Mouse (Mus musculus) hindbrain, embryonic 15.5 days (tissue): ENCODE measurements around the gene Steap3. TPM values are rescaled to one million over a fixed set of nuclear protein-coding genes. Genes with fewer than 3 reads are reported as not detected.

Experiments
- ATAC-seq: fragments of 200-750 bp; cut with Nextera tagmentation; 2 replicates; pipeline ENCODE4 v1.8.0; 2017; ENCODE audit warnings: low read depth, moderate number of reproducible peaks, moderate TSS enrichment; ENCODE audit not compliant: low FRiP score
- H3K27ac ChIP-seq: fragments of 300-500 bp; sonication (generic); replicated peaks from 2 replicates; pipeline ENCODE4 v1.5.1; 2015; ENCODE audit warnings: mild to moderate bottlenecking, inconsistent platforms
- H3K27me3 ChIP-seq: fragments of 300-500 bp; sonication (generic); 2 replicates; pipeline ENCODE4 v1.6.1; 2015; ENCODE audit warnings: control low read depth, inconsistent platforms
- H3K36me3 ChIP-seq: fragments of 300-500 bp; sonication (generic); 2 replicates; pipeline ENCODE4 v1.6.1; 2015; ENCODE audit warnings: control low read depth, inconsistent platforms
- H3K4me1 ChIP-seq: fragments of 300-500 bp; sonication (generic); replicated peaks from 2 replicates; pipeline ENCODE4 v1.6.1; 2015; ENCODE audit warnings: control low read depth, inconsistent platforms
- H3K4me2 ChIP-seq: fragments of 300-500 bp; sonication (generic); 2 replicates; pipeline ENCODE4 v1.6.1; 2015; ENCODE audit warnings: moderate library complexity, mild to moderate bottlenecking, inconsistent platforms
- H3K4me3 ChIP-seq: fragments of 300-500 bp; sonication (generic); 2 replicates; pipeline ENCODE4 v1.5.1; 2015; ENCODE audit warnings: mild to moderate bottlenecking, inconsistent platforms
- H3K9ac ChIP-seq: fragments of 300-500 bp; sonication (generic); 2 replicates; pipeline ENCODE4 v1.6.1; 2015; ENCODE audit warnings: inconsistent platforms
- H3K9me3 ChIP-seq: fragments of 300-500 bp; sonication (generic); 2 replicates; pipeline ENCODE4 v1.6.1; 2016; ENCODE audit warnings: control low read depth, inconsistent platforms
- WGBS: fragments of 180-500 bp; shearing (Covaris S2); methylation state at CpG from one replicate; pipeline ENCODE4 v1.1.7; 2015; 5-methylcytosine and 5-hydroxymethylcytosine counted together
- polyA plus RNA-seq: library from polyadenylated mRNA; unstranded; fragments of >200 nt; fragmentation: Nextera tagmentation; extraction: Ambion mirVana; gene quantifications from 2 replicates; pipeline ENCODE4 v1.2.1, GENCODE M21; 2015

Gene Steap3
- polyA plus RNA-seq, 1 experiment from 2014 or later = 3.5 TPM

DNA sequence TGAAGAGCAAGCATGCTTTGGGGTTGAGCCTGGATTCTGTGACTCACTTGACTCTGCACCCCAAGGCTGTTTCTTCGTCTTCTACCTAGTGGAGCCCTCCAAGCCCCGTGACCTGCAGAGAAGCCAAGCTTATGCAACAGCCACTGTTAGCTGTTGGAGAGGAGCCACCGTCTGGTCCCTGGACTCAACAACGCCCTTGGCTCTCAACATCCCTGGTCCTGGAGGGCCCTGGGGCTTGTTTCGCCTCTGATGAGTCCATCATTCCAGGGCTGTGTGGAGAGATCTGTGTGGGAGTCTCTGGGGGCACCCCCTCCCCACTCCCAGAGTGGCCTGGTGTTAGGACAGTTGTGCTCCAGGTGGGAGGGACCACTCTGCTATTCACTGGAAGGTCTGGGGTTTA, 24.3 kb downstream of the Steap3 start:
- Histone ChIP-seq H3K27me3 (no peaks in the 10 kb centered on the region), H3K36me3 (no peaks in the 10 kb centered on the region), H3K4me3 (no peak overlapping the region), H3K27ac (no peak overlapping the region), H3K9ac (no peak overlapping the region), H3K4me2 (no peak overlapping the region), H3K4me1 (0 out of 2 replicates have a peak, but pooled peaks cover 6% of the 10 kb centered on the region), H3K9me3 (no peaks in the 10 kb centered on the region)
- 78% methylated on average over 5 of the region's 5 CpGs for WGBS
- no peak for ATAC-seq

DNA sequence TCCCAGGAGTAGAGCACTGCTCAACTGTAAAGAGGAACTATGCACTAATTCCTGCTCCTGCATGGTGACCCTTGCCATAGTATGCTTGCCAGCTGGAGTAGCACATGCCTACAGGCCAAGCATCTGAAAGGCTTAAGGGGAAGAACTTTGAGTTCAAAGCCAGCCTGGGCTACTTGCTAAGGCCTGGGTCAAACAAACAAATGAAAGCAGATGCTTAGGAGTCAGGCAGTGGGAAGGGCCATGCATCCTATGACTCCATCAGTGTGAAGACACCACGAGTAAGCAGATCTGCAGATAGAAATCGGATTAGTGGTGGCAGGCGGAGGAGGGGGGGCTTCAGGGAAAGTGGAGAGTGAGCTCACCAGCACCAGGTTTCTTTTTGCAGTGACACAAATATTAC, 25.2 kb downstream of the Steap3 start:
- H3K27me3 ChIP-seq = no peaks in the 10 kb centered on the region
- H3K4me3 ChIP-seq = no peak overlapping the region
- H3K4me2 ChIP-seq = no peak overlapping the region
- 0 out of 2 replicates have a peak, but pooled peaks cover 6% of the 10 kb centered on the region for H3K4me1 ChIP-seq
- H3K9me3 ChIP-seq = no peaks in the 10 kb centered on the region
- WGBS = 77% methylated on average over 3 of the region's 3 CpGs
- no peaks in the 10 kb centered on the region for H3K36me3 ChIP-seq
- ATAC-seq = no peak
- no peak overlapping the region for H3K9ac ChIP-seq
- H3K27ac ChIP-seq = no peak overlapping the region

DNA sequence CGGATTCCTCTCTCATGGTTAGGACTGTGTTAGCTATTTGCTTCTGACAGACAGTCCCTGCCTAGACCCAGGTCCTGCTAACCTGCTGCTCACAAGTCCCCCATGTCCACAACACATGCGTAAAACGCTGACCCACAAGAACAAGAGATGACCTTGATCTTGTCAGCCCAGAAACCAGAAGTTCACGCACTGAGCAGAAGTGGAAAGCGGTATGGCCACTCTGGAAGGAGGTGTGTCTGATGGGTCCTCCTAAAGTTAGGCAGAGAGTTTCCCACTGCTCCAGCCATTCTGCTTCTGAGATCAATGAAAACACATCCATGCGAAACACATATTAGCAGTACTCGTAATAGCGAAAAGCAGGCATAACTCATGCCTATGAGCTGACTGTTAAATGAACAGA, 25.6 kb downstream of the Steap3 start:
- no peaks in the 10 kb centered on the region for H3K27me3 ChIP-seq
- no peak overlapping the region for H3K4me3 ChIP-seq
- no peak overlapping the region for H3K9ac ChIP-seq
- whole genome bisulfite sequencing = 95% methylated on average over 8 of the region's 8 CpGs
- 0 out of 2 replicates have a peak, but pooled peaks cover 6% of the 10 kb centered on the region for H3K4me1 ChIP-seq
- H3K9me3 ChIP-seq = no peaks in the 10 kb centered on the region
- no peak overlapping the region for H3K4me2 ChIP-seq
- no peaks in the 10 kb centered on the region for H3K36me3 ChIP-seq
- no peak overlapping the region for H3K27ac ChIP-seq
- ATAC-seq = no peak

GRCm38 (mm10) chr1:120245661-120246131, 26.8 kb downstream of the Steap3 start:
- H3K4me1 ChIP-seq = 0 out of 2 replicates have a peak, but pooled peaks cover 6% of the 10 kb centered on the region
- H3K27ac ChIP-seq = peak overlapping the region; percentile 22; the same call in 1 of the 2 replicates
- no peaks in the 10 kb centered on the region for H3K9me3 ChIP-seq
- no peaks in the 10 kb centered on the region for H3K36me3 ChIP-seq
- peak; percentile 69; the same call in 1 of the 2 replicates for ATAC-seq
- no peak overlapping the region for H3K4me2 ChIP-seq
- H3K4me3 ChIP-seq = no peak overlapping the region
- no peak overlapping the region for H3K9ac ChIP-seq
- WGBS = 47% methylated on average over 4 of the region's 4 CpGs
- no peaks in the 10 kb centered on the region for H3K27me3 ChIP-seq

DNA sequence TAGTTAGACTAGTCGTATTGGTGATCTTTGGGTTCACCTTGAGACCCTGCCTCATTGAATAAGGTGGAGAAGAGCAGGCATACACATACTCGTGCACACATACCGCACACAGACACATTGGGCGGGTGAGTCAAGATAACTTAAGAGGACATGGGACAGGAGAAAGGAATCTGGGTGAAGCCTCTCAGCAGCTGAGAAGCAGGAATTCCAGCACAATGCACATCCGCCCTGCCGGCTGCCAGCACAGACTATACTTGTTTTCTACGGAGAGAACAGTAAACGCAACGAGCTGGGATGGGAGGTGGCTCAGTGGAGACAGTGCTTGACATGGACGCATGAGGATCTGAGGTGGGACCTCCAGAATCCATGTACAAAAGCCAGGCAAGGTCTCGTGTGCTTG, 27.9 kb downstream of the Steap3 start:
- Histone ChIP-seq H3K36me3 (no peaks in the 10 kb centered on the region), H3K4me3 (no peak overlapping the region), H3K4me1 (0 out of 2 replicates have a peak, but pooled peaks cover 6% of the 10 kb centered on the region), H3K9ac (no peak overlapping the region), H3K27me3 (no peaks in the 10 kb centered on the region), H3K9me3 (no peaks in the 10 kb centered on the region), H3K4me2 (no peak overlapping the region), H3K27ac (no peak overlapping the region)
- no peak for ATAC-seq
- 83% methylated on average over 11 of the region's 11 CpGs for WGBS

DNA sequence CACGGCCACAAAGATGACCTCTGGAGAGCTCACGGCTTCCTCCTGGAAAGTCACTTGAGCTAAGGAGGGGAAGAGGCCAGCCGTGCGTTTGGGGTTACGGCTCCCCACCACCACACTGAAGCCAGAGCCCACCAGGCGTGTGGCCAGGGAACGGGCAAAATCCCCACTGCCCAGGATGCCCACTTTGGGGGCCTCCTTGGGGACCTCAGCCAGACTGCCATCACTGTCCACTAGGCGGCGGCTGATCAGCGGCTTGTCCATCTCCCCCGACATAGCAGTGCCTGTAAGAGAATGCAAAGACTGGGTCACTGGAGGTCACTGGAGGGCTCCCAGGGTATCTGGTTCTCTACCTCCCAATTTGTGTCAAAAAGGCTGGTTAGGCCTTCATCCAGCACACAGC, 28.5 kb downstream of the Steap3 start:
- Histone ChIP-seq H3K4me1 (0 out of 2 replicates have a peak, but pooled peaks cover 6% of the 10 kb centered on the region), H3K4me2 (no peak overlapping the region), H3K4me3 (no peak overlapping the region), H3K9me3 (no peaks in the 10 kb centered on the region), H3K27ac (no peak overlapping the region), H3K27me3 (no peaks in the 10 kb centered on the region), H3K9ac (no peak overlapping the region), H3K36me3 (no peaks in the 10 kb centered on the region)
- 81% methylated on average over 11 of the region's 11 CpGs for WGBS
- ATAC-seq = no peak

DNA sequence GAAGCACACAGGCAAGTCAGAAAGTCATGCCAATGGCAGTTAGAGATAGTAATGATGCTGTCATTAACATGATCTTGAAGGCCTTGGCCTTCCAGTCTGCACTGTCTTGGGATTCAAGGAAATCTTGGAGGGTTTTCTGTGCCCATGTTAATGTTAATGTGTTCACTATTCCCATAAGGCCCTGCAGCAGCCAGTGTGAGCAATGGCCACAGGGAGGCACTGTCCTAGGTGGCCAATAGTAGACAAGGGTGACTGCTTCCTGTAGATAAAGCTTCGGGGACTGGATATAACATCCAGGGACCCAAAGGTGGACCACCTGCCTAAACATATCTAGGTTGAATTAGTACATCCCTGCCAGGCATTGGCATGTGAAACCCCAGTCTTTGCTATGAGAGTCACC, 35.4 kb downstream of the Steap3 start:
- Histone ChIP-seq H3K27me3 (no peaks in the 10 kb centered on the region), H3K9ac (no peak overlapping the region), H3K36me3 (no peaks in the 10 kb centered on the region), H3K4me2 (no peak overlapping the region), H3K4me1 (no peaks in the 10 kb centered on the region), H3K9me3 (no peaks in the 10 kb centered on the region), H3K4me3 (no peak overlapping the region), H3K27ac (no peak overlapping the region)
- no peak for ATAC-seq
- 78% methylated on average over 1 of the region's 1 CpGs for WGBS

GRCm38 (mm10) chr1:120236424-120236823, 36.1 kb downstream of the Steap3 start:
- Histone ChIP-seq H3K4me2 (no peak overlapping the region), H3K27me3 (no peaks in the 10 kb centered on the region), H3K4me1 (no peaks in the 10 kb centered on the region), H3K9me3 (no peaks in the 10 kb centered on the region), H3K36me3 (no peaks in the 10 kb centered on the region), H3K4me3 (no peak overlapping the region), H3K9ac (no peak overlapping the region), H3K27ac (no peak overlapping the region)
- WGBS = 83% methylated on average over 14 of the region's 14 CpGs
- ATAC-seq = no peak

DNA sequence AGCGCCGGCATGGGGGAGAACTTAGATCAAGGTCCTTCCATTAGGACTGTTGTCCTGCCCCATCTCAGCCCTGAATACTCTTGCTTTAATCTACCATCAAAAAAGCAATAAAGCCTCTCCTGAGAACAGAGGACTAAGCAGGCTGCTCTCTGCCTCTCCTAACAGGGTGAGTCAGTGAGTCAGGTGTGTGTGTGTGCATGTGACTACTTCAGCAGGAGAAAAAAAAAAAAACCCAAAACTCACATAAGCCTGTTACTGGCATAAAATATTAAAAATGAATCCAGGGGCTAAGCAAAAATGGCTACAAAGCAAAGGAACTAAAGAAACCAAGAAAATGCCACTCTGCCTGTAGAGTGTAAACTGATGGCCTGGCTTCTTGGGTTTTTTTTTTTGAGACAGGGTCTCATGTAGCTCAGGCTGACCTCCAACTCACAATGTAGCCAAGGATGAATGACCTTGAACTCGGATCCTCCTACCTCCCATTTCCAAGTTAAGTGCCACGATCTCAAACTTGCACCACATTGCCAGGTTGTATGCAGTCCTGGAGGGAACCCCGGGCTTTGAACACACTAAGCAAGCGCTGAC, 36.8 kb downstream of the Steap3 start:
- Histone ChIP-seq H3K4me1 (no peaks in the 10 kb centered on the region), H3K4me3 (no peak overlapping the region), H3K27ac (no peak overlapping the region), H3K27me3 (no peaks in the 10 kb centered on the region), H3K36me3 (no peaks in the 10 kb centered on the region), H3K9me3 (no peaks in the 10 kb centered on the region), H3K9ac (no peak overlapping the region), H3K4me2 (no peak overlapping the region)
- 89% methylated on average over 6 of the region's 6 CpGs for WGBS
- no peak for ATAC-seq

DNA sequence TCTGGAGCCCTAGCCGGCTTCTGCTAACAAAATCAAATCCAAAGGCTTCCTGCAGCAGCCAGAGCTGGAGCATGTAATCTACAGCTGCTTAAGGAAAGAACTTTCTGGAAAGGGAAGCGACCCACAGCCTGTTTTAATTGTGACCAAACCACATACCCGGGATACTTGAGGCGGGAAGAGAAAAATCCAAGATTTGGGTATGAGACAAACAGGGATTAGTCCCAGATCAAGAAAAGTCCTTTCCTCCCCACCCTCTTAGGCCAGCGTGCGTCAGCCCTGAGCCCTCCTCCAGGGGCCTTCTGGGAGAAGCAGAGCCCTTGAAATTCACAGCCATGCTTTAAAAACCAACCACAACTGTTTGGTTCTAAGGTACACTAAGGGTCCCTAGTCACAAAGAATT, 40.3 kb downstream of the Steap3 start:
- WGBS = 86% methylated on average over 6 of the region's 6 CpGs
- Histone ChIP-seq H3K4me2 (no peak overlapping the region), H3K4me3 (no peak overlapping the region), H3K9ac (no peak overlapping the region), H3K4me1 (0 out of 2 replicates have a peak, but pooled peaks cover 3% of the 10 kb centered on the region), H3K36me3 (no peaks in the 10 kb centered on the region), H3K9me3 (no peaks in the 10 kb centered on the region), H3K27ac (no peak overlapping the region), H3K27me3 (no peaks in the 10 kb centered on the region)
- no peak for ATAC-seq

GRCm38 (mm10) chr1:120231334-120231733, 41.2 kb downstream of the Steap3 start:
- no peaks in the 10 kb centered on the region for H3K27me3 ChIP-seq
- H3K9me3 ChIP-seq = no peaks in the 10 kb centered on the region
- H3K9ac ChIP-seq = no peak overlapping the region
- no peak overlapping the region for H3K4me3 ChIP-seq
- no peak overlapping the region for H3K27ac ChIP-seq
- 43% methylated on average over 6 of the region's 6 CpGs for WGBS
- H3K4me2 ChIP-seq = no peak overlapping the region
- 0 out of 2 replicates have a peak, but pooled peaks cover 3% of the 10 kb centered on the region for H3K4me1 ChIP-seq
- no peaks in the 10 kb centered on the region for H3K36me3 ChIP-seq
- ATAC-seq = no peak

GRCm38 (mm10) chr1:120229723-120230471, 42.6 kb downstream of the Steap3 start:
- no peaks in the 10 kb centered on the region for H3K36me3 ChIP-seq
- no peak overlapping the region for H3K4me2 ChIP-seq
- no peaks in the 10 kb centered on the region for H3K27me3 ChIP-seq
- 69% methylated on average over 10 of the region's 10 CpGs for WGBS
- H3K27ac ChIP-seq = no peak overlapping the region
- no peaks in the 10 kb centered on the region for H3K9me3 ChIP-seq
- no peak for ATAC-seq
- H3K9ac ChIP-seq = no peak overlapping the region
- 0 out of 2 replicates have a peak, but pooled peaks cover 3% of the 10 kb centered on the region for H3K4me1 ChIP-seq
- no peak overlapping the region for H3K4me3 ChIP-seq
